Mouse (Mus musculus): ENCODE data around the gene Efcab9.
"Not testable (repeated sequence)": the region's sequence is repeated elsewhere in the genome, so short reads cannot be mapped to it uniquely, and the experiment has no call there.

The Efcab9 gene

DNA sequence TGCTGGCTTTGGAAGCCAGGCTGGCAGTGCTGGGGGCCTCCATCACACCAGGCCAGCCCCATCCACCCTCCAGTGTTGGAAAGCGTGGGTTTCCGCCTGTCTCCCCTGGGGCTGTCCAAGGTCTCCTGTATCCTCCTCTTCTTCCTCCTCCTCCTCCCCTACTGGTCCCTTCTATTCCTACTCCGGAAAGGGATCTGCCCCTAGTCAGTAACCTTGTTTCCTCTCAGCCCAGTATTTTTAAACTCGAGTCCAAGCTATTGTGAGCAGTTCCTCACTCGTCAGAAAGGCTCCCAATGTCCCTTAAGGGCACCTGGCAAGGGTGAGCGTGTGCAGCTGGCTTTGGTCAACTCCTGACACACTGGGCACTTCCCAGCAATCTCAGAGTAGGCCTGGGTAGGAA, 6.6 kb upstream of the Efcab9 start:
- peak; percentile 65 for DNase-seq

DNA sequence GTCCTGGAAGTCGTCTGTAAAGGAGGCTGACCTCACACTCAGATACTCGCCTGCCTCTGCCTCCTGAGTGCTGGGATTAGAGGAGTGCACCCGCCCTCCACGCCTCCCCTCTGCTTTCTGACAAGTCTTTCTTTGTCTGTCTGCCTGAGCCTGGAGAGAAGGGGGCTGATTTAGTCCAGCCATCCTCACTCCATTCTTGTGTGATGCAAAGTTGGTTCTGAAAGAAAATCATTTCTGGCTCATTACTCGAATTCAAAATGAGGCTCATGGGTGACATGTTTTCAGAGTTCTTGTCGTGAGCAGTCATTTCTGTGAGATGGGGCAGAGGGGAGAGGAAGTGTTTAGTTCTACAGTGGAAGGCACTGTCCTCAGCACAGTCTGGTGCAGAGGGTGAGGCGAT, 5.1 kb upstream of the Efcab9 start:
- no peak for DNase-seq

- no peak for DNase-seq
Observed at GRCm38 (mm10) chr11:32535646-32536045, 3.8 kb upstream of the Efcab9 start.

- DNase-seq: no peak
Observed at GRCm38 (mm10) chr11:32534453-32535075, 2.7 kb upstream of the Efcab9 start.

DNA sequence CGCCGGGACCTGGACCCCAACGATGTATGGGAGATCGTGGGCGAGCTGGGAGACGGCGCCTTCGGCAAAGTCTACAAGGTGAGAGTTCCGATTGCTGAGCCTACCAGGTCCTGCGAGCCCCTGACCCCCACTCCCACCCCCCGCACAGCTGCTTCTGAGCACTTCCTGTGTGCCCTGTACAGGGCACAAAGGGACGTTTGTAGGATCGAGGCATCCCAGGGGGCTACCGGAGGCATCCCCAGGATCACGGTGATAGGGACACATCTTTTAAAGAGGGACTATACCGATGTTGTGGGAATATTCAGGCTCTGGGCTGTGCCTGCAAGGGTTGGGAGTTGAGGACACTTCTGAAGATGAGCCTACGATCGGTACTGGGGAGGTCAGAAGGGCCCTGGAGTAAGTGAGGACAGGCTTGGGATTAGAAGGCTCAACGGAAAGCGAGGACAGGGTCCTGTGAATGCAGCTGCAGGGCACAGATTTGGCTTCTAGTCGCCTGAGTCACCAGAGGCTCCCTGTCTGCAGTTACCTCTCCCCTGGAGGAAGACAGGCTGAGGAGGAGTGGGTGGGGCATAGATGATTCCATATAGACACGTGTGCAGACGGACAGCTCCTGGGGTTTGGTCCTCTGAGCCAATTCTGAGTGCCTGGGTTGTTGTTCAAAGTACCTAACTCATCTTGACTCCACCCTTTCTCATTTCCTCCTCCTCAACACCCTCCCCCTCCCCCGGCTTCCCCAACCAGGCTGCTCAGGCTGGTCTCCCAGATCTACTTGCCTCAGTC, 1.8 kb upstream of the Efcab9 start:
- DNase-seq: peak; percentile 53

DNA sequence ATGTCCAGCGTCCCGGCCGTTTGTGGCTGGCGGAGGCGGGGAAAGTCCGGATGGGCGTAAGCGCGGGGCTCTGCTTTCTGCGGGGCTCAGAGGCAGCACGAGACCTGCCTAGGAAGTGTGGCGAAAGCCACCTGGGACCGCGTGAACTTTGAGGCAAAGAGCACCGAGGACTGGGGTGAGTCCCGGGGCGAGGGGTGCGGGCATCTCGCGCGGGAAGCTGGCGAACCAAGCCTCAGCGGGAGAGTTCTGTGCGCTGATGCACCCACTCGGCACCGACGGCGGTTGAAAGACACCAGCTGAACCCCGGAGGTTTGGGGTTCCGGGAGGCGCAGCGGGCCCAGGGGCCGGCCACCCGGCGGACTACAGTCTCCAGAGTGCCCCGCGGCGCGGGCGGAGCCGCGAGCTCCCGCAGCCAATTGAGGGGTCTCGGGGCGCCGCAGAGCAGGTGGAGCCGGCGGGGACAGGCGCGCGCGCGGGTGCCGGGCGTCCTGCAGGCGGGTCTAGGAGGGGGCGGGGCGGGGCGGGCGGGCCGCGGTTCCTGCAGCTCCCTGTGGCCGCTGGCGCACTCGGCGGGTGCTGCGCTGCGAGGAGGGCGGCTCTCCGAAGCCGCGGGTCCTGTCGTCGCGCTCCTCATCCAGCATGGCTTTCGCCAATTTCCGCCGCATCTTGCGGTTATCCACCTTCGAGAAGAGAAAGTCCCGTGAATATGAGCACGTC, 1.0 kb upstream of the Efcab9 start, which contains the start of gene Stk10:
TSS of gene Stk10 (plus strand) at position 541 of the 717 bp plus-strand sequence.
- peak; percentile 95 for DNase-seq

GRCm38 (mm10) chr11:32530151-32530550, 1.7 kb downstream of the Efcab9 start:
- no peak for DNase-seq

GRCm38 (mm10) chr11:32527006-32527405, 4.9 kb downstream of the Efcab9 start:
- no peak for DNase-seq

- DNase-seq: no peak
Observed at GRCm38 (mm10) chr11:32524122-32524920, 7.6 kb downstream of the Efcab9 start.

DNA sequence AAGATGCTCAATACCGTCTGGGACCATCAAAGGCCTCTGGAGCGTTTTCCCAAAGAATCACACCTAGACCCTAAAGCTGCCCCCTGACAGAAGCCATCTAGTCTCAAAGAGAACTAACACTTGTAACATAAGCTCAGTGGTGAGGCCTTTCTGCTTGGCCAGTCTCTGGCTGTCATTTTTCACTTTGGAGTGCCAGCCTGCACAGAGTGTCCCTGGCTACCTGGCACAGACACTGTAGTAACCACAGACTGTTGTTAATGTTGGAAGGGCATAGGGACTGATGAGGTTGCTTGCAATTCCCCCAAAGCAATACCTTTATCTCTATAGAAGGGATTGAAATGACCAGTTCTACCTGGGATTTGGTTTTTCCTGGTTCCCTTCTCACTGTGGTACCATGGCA, 10.6 kb downstream of the Efcab9 start:
- no peak for DNase-seq

DNA sequence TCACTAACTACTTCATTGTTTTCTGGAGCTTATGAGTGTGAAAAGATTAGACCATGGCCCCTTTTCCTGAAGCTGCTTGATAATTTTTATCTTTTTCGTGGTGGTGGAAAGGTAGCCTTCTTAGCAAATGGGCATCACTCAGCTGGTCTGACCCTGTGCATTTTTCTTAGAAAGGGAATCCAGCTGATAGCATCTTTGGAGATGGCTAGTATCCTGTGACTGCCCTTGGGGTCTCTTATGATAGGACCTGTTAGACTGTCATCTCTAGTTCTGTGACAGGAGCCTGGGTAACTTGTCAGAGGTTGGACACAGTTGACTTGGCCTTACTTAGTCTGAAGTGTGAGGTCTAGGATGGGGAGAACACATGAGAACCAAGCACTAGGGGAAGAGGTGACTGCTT, 12.5 kb downstream of the Efcab9 start:
- DNase-seq: no peak

DNA sequence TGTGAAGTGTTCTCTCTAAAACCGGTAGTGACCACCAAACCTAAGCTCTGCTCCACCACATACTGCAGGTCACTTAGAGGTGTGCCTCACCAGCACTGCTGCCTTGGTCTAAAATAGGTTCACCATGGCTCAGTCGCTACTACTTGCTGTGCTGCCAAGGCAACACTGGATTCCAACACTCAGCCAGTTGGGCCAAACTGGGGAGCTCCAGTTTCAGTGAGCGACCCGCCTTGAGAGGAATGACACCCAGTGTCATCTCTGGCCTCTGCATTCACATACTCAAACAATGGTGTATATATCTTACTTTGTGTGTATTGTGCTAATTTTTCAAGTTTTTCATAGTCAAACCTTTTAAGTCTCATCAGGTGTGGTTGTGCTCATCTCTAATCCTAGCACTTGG, 13.1 kb downstream of the Efcab9 start:
- no peak for DNase-seq

DNA sequence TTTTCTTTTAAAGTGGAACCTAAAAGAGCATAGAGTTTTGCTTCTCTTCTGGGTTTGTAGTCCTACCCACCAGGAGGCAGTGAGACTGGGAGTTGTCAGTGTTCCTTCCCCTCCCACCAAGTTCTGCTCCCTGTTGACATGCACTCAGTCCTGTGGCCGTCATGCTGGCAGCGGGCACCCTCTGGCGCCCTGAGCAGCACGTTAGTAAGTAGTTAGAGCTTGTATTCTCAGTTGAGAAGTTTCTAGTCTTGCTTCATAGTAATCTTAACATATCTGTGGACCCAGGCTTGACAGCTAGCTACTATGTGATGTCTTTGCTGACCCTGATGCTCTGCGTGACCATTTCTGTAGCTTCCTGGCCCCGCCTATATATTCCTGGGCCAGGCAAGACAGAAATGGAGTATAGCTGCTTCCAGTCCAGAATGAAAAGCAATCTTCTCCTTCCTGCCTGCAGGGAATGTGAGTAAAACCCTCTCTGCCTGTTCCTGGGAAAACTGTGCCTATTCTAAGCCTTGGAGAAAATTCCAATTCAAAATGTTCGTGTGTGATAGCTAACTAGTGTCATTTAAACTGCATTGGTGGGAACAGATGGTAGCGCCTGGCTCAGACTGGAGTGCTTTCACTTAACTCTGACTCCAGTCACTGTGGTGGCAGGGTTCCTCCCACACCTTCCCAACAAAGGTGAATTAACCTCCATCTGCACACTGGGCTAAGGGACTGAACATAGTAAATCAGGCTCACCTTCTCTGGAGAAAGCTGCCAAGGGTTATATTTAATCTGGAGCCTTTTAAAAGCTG, 14.8 kb downstream of the Efcab9 start:
- no peak for DNase-seq

DNA sequence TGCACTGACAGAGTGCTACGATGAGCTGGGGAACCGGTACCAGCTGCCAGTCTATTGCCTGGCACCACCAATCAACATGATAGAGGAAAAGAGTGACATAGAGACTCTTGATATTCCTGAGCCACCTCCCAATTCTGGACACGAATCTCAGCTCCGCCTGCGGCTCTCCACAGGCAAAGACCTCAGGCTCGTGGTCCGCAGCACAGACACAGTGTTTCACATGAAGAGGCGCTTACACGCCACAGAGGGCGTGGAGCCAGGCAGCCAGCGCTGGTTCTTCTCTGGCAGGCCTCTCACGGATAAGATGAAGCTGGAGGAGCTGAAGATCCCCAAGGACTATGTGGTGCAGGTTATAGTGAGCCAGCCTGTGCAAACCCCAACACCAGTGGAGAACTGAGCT, 15.8 kb downstream of the Efcab9 start:
- DNase-seq: no peak

GRCm38 (mm10) chr11:32514853-32515252, 17.0 kb downstream of the Efcab9 start:
- DNase-seq: not testable (repeated sequence)

- no peak for DNase-seq
Observed at GRCm38 (mm10) chr11:32510930-32511329, 21.0 kb downstream of the Efcab9 start.

- DNase-seq: no peak
Observed at GRCm38 (mm10) chr11:32505091-32505739, 26.7 kb downstream of the Efcab9 start.

DNA sequence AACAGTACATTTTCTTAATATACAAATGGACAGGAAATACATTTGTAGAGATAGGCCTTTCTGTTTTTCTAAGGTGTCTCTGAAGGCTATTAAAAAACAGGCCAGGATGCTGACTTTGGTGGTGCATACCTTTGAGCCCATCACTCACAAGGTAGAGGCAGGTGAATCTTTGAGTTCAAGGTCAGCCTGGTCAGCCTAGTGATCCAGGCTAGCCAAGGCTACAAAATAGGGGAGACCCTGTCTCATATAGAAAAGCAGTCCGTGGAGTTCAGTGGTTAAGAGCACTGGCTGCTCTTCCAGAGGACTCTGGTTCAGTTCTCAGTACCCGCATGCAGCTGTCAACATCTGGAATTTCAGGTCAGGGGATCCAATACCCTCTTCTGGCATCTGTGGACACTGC, 28.2 kb downstream of the Efcab9 start:
- no peak for DNase-seq

GRCm38 (mm10) chr11:32499931-32500330, 31.9 kb downstream of the Efcab9 start:
- no peak for DNase-seq

DNA sequence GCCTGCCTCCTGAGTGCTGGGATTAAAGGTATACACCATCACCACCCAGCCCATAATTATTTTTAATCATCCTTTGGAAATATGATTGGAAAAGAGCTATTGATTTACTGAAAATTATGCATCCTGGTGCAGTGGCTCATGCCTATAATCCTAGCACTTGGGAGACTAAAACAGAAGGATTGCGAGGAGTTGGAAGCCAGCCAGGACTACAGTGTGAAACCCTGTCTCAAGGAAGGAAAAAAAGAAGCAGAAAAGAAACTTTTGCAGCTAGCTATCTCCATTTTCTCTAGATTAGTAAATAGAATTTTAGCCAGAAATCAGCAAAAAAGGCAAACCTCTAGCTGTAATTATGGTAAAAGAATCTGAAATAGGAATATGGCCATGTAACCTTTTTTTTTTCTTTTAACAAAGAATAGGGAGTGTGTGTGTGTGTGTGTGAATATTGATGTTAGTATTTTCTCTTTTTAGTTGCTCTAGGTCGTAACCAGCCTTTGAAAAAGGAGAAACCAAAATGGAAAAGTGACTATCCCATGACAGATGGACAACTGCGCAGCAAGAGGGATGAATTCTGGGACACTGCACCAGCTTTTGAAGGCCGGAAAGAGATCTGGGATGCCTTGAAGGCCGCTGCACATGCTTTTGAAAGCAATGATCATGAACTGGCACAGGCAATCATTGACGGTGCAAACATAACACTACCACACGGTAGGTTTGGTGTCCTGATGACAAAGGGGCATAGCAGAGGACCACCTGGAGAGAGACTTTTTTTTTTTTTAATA, 32.9 kb downstream of the Efcab9 start:
- DNase-seq: peak; percentile 52

DNA sequence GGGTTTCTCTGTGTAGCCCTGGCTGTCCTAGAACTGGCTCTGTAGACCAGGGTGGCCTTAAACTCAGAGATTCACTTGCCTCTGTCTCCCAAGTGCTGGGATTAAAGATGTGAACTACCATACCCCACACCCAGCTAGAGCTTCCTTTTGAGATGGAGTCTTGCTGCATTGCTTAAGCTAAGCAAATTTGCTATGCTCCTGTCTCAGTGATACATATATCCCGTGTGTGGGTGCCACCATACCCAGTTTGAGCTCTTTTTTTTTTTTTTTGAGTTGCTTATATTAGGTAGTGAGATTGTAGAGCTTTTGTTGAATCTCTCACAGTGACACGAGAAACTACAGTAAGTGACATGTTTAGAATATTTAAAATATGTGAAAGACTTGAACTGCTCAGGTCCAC, 36.6 kb downstream of the Efcab9 start:
- DNase-seq: no peak
